Mouse (Mus musculus) NIH3T3 (cell line): ENCODE measurements at regions not wholly inside any gene's neighbourhood (a gene's known extent, or its start where the extent isn't known, plus 50 kb on each side); places are given as distances from the start of the nearest gene placed in this dataset.

Source experiments
- DNase-seq: peaks from one replicate; pipeline ENCODE4 v3.0.0-alpha.2; 2012; ENCODE audit warnings: low read depth

DNA sequence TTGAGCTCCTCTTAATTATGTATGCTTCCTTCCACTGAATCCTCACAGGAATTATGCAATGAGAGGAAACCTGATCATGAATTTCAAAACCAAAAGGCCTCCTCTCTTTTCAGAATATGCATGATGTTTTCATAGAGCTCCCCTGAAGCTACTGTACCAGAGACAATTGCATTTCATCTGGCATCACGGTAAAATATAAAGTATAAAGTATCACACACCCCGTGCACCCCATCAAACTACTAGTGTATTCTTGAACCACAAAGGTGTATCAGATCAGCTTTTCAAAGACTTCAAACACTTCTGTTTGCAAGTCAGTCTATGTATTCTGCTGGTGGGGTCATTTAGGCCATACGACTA, 144.4 kb upstream of the Cxadr start:
- no peak for DNase-seq

DNA sequence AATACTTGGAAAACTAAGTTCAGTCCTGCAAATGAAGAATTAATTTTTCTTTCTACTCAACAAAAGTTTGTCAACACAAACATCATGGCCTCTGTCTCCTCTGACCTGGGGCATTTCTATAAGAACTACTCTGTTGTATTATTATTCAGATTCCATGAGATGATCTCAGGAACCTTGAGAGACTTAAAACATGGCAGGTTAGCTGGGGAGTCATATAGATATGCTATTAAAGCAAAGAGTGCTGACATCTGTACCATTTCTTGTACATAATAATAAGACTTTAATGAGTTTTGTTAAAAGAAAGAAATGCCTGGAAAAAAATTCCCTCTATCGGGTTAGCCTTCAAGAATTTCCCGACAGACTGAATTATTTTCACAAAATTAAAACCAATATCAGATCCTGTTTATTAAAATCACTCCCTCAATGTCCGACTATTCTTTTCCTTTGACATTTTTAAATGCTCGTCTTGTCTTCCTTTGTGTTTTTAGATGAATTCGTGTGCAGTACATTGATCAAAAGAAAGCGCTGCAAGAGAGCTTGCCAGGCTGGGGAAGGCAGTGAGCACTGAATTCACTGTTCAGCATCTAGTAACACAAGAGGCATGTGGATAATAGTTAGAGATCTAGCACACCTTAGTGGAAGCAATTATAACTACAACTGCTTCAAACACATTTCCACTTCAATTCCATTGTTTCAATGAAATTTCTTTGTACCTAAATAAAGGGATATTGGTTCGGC, 145.0 kb upstream of the Cxadr start:
- peak; percentile 69 for DNase-seq

DNA sequence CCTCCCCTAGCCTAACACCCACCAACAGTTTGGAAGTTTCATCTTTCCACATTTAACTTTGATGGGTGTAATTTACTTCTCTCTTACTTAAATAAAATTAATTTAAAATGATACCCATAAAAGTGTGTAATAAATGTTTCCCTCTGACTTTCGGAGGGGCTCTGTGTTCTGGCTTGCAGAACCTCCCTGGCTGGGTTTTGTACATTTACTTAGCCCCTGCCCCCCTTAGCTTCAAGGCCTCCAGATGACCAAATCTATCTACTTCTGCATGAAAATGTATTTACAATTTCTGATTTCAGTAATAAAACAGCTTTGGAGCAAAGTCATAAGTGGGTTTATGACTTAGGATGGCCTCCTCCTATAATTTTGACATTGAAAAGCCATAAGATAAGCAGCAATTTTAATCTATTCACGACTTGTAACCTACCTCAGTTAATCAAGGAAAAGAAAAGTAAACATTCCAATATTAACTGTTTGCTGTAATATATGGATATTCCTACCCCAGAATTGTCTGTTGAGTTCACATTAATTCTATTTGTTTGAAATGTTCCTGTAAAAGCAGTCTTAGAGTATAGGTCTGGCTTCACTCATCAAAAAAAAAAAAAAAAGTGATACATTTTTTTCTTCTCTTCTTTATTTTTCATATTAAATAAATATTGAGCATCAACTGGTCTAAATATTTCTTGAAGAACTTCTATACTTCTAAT, 147.2 kb upstream of the Cxadr start:
- no peak for DNase-seq

DNA sequence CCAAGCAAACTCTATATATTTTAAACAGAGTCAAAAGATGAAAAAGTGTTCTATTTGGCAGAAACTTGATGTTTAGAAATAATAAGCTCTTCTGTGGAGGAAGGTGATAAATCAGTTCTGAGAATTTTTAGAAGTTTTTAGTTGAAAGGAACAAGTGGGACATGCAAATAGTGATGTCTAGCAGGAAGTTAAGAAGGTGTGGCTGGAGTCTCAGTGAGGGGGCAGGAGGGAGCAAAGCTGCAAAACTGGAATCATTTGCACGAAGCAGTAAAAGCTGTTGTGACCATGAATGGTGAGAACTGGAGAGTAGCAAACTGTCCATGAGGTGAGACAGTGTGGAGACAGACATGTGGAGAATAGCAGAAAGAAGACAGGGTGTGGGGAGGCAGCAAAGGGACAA, 157.1 kb upstream of the Cxadr start:
- no peak for DNase-seq

DNA sequence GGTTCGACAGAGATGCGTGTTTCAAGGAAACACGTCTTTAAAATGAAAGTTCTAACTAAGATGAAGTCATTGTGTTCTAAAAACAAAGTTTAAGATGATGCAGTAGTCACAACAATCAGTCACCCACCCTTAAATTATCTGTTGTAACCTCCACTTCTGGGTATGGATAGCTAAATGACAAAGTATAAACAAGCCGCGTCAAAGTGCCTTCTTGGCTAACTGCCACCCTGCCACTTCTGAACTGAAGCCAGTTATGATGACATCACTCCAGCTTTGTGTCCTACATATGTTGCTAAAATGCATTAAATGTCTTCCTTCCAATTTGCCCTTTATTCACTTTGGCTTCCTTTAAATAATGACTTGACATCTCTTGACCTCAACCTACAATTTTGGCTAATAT, 165.8 kb upstream of the Cxadr start:
- no peak for DNase-seq

DNA sequence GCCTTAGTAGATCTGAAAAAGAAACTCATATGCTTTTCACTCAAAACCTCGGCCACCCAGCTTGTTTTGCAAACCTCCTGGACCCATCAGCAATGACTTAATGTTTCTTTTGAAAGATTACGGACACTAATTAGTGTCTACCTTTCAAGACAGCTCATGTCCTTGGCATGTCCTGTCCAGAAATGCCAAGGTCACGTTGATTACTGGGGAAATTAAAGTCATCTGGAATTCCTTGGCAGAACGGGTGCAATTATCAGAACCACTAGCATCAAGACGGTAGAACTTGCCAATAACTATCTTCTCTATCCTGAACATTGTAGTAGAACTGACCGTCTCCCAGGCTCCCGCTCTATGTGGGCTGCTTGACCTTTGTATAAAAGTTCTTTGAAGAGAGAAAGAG, 166.8 kb upstream of the Cxadr start:
- DNase-seq = no peak

DNA sequence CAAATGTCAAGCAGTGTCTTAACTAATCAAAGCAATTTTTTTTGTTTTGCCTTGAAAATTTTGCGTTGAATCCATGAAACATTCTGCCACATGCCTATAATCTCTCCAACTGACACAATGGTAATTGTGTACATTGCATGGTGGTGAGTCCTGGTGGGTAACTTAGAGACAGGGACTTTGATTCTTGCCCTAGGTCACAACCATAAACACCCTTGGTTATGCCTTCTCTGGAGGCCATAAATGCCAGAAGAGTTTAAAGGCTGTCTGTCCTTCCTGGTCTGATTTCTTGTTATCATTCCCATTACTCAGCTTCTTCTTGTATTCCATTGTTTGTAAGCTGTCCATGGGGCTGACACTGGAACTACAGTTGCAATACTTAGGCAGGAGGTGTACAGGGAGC, 179.6 kb upstream of the Cxadr start:
- DNase-seq = no peak

DNA sequence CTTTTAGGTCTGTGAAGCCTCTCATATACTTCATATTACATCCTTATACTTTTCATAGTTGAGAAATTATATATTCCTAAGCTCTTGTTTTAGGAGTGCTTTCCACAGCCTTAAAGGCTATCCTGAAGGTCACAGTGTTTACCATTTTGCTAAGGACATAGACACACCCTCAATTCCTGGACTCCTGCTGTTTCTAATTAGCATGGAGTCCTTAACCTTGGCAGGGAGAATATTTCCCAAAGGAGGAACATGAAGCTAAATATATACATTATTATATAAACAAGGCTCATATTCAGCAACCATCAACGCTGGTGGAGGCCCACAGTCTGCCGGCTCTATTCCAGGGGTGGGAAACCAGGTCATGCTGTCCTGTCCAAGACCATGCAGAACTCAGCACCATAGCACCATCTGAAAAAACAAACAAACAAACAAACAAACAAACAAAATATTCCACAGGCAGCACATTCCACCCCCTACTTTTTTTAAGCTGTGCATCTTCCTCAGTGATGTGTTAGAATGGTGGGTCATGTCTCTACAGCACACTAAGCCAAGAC, 180.9 kb upstream of the Cxadr start:
- peak; percentile 51 for DNase-seq

DNA sequence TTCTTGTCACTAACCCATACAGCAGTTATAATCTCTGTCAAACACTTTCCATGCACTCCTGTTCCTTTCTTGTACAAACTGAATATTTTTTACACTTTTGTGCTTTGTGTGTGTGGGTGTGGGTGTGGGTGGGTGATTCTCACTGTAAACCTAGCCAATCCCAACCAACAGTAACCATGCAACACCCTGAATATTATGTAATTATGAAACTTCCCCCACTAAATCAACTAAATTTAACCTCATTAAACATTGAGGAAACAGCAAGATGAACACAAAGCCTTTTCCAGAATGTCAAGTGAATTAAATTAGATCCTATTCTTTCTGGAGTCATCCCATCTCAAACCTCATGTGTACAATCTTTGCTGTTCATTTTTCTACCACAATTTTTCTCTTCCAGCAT, 197.0 kb upstream of the Cxadr start:
- DNase-seq = no peak

DNA sequence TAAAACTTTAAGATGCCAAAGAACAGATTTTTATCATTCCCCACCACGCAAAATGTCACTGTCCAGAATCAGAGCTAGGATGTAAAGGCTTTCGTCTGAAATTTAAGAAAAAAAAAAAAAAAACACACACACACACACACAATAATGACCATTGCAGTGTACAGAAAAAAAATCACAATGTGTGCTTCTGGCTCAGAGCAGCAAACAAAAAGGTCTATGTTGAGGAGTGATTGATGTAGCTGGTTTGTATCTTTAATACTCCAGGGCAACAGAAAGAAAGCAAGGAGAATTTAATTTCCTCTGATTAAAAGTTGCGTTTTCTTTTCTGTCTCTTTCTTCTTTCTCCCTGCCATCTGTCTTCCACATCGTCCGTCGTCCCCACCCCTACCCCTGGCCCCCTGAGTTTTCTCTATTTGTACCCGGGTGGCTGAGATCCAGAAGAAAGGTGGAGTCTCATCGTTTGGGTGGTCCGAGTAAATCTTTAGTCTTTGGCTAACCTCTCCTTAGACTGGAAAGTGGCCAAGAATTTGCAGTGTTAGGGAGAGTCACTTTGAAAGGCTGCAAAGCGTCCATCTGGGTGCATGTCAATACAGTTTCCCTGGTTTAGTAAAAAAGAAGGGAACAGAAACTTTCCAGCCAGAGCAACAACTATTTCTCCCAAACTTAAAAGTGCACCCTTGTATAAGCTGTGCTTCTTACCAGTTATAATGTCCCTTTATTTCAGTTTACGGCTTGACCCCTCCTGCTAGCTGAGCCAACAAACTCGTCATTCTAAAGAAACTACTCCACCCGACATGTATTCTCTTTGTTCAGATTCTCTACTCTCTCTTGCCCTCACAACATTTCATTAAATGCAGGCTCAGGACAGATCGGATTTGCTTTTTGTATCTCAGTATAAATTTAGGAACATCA, 199.6 kb upstream of the Cxadr start:
- no peak for DNase-seq

DNA sequence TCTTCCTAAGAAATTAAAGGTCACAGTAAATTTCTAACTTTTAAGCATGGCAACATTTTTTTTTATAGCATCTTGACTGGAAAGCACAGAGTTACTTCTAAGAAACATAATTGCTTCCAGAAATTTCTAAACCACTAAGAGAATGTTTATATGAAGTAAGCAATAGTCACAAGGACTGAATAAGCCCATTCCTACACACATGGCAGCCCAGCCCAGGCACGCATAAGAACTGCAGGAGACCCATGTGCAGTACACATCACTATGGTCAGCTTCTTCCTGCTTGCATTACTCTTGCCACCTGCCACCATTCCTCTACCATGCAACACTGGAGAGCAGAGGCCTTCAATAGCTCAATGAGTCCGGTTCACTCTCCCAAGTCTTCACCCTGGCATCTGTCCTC, 201.4 kb upstream of the Cxadr start:
- peak; percentile 15 for DNase-seq

DNA sequence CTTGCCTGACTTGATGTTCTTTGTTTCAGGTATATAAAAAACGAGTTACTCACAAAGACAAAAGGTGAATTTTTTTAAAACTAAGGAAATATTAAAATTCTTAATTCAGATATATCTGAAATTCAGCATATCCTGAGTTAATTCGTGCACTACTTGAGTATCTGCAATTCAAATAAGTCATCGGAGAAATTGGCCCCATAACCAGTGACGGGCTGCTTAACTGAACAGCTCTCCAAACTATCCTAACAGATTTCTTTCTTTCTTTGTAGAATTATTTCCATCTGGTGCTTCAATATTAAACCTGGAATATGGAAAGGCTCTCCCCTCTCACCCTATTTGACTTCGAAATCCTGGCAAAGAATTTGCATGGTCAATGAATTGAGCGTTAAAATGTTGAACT, 202.2 kb upstream of the Cxadr start:
- DNase-seq = no peak

DNA sequence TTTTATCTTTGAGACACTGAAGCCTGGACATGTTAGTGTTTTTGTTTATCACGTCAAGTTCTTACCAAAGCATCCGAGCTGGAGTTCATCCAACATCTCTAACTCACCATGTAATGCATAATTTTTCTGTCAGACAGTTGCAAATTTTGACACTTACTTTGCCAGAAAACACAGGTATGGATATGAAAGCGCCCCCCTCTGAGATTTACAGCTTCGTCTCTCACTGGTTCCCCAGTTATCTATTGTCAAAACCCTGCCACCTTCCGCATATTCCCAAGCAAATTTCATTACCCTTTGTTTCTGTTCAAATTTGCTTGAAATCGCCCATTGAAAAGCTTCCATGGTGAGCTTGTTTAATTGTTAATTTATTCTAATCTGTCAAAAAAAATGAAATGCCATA, 202.7 kb upstream of the Cxadr start:
- no peak for DNase-seq

DNA sequence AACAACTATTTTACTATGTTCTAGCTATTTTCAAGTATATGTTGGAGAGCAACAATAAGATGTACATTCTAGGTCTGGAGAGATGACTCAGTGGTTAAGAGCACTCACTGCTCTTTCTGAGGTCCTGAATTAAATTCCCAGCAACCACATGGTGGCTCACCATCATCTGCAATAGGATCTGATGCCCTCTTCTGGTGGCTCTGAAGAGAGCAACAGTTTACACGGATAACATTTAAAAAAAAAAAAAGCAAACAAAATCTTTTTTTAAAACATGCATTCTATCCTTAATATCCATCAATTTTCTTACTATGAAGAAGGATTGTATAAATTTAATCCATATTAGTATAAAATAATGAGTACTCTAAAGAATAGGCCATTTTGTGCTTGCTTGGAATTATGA, 204.7 kb upstream of the Cxadr start:
- DNase-seq = no peak

DNA sequence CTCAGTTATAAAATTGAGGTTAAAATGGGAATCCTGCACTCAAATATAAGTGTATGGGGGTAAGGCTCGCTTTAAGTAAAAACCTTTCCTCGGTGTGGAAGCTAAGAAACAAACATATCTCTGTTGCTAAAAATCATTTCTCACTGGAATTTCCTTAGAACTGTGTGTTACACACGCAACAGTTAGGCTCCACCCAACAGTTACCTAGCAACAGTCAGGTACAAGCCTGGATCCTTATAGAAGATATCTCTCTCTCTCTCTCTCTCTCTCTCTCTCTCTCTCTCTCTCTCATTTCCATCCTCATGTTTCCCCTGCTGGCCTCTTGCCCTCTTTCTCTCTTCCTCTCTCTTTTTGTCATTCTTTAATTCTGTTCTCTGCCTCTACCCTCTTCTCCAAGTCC, 211.1 kb upstream of the Cxadr start:
- no peak for DNase-seq

DNA sequence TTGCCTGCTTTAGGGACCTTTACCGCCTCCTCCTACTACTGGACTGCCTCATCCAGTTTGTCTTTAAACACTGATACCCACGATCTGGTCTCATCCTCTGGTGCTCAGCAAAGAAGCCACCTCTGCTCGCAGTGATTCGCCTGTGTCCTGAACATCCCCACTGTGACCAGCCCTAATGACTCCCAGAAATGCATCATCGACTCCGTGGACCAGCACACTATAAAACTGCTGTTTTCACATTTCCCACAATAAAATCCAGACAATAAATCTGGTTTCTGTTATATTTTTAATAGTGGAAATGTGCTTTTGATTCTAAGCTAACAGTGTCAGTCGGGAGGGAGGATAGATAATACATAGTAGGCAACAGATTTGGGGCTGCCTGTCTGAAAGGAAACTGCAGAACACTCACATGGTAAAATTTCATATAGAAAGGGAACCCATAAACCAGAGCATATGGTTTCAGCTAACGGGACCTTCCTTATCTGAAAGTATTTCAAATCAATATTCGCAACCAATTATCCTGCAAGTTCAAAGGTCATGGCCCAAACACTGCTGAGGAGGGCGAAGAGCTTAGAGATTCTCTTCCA, 233.7 kb upstream of the Cxadr start:
- no peak for DNase-seq

DNA sequence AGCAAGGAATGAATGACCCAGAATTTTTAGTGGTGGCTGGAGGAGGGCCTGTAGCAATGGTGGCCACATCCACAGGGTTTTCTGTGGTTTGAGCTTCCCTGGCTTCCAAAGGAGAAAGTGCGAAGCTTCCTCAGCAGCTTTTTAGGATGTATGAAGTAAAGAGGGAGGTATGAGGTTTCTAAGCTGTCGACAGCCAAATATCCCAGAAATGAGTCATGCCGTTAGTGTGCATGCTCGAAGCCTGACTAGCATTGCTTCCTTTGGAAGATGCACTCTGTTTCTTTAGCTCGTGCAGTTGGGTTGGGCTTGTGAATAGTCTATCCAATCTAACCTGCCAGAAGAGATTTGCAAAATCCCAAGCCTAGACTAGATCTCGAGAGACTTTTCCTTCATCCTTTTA, 240.8 kb upstream of the Cxadr start:
- DNase-seq = peak; percentile 75

DNA sequence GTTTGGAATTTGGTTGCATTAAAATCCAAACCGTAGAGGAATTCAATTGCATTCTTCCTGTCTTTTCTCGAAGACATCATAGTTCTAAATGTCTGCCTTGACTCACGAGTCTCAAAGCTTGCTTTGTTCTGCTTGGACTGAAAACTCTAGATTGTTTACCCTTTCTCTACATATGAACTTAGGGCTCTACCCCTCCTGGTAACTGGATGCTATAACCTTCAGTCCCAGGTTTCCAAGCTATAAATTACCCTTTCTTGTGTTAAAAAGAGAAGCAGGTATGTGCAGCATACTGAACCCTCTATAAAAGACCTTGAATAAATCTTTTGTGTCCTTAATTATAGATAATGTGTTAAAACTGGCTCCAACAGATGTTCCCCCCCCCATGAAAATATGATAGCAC, 243.7 kb upstream of the Cxadr start:
- DNase-seq = peak; percentile 4

DNA sequence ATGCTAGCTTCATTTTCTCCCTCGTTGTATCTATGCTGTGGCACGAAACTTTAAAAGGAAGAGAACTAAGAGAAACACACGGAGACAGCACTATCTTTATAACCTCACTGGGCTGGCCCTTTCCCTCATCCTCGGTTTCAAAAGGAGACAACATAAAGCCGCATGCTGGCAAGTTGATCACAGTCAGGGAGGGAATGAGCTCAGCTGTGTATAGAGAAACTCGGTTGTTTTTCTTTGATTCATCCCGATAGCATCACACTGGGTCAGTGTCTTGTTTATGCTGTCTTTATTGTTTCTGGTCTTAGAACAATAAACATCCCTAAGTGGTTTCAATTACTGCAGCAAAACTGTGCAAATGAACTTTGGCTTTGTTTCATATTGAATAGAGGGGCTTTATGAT, 249.2 kb upstream of the Cxadr start:
- no peak for DNase-seq

DNA sequence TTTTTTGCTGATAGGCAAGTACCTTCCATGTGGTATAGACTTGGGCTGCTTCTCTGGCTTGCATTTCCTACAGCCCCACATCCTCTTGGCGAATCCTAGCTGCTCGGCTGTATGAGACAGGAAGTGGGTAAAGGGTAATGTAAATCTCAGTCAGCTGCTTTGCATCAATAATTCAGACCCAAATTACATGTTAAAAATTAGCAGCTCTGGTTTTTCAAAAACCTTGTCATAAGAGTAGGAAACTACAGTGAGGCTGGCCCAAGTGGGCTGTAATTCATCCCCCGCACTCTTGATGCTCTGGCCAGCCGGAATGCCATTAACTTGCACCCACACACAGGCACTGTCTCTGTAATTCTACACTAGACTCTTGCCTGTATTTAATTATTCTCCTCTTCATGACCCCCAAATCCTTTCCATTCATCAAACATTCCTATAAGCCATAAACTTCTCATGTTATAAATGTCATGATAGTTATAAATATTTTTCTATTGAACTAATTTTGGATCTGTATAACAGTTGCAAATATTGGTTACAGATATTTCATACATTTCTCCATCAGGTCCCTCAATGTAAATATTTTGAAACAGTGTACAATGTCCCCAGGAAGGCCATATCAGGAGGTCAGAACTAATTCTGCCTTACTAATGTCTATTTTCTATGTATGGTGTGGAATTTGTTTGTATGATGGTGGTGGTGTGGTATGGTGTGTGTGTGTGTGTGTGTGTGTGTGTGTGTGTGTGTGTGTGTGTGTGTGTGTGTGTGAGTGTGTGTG, 261.0 kb upstream of the Cxadr start:
- no peak for DNase-seq

DNA sequence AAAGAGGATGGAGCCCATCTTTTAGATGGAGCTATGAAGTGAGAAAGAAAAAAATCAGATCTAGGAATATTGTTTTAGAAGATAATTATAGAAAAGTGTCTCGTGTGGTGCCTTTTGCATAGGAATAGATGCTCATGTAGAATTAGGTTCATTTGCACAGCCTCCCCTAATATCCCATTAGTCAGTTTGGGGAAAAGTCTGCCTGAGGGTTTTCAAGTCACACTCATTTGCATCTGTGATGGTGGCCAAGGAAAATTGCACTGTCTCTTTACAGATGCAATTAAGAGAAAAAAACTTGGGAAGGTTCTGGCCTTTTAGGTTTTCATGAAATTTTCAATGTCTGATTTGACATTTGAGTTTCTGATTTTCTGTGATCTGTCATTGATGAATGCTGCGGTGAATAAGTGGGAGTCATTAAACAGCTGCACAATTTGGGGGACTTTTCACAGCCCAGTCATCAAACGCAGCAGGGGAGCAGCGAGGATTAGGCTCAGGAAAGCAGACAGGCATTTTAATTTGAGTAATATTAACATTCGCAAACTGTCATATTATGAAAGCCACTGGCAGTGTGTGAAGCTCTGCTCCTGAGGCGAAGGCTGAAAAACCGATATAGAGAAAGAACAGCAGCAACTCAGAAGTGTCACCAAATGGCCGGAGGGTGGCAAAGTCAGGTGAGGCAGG, 281.5 kb upstream of the Cxadr start:
- DNase-seq = no peak
